Mouse (Mus musculus): ENCODE measurements around the gene Ephb1.

Ephb1 gene

DNA sequence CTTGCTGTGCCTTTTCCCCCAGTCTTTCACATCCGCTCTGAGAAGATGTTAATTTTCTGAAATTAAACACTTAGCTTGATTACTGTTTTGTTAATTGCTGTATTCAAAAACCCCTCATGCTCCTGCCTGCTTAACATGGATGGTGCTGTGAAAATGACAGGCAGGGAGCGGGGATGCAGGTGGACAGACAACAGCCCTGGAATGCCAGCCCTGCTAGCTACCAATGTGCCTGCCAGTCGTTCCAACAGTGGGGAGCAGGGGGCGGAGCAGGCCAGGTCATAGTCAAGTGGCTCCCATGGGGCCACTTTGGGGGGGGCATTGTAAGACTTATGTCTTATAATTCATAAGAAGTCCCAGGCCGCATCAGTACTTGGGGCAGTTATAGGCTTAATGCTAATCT lies 321.3 kb downstream of the Ephb1 start:
- DNase-seq: no peak

DNA sequence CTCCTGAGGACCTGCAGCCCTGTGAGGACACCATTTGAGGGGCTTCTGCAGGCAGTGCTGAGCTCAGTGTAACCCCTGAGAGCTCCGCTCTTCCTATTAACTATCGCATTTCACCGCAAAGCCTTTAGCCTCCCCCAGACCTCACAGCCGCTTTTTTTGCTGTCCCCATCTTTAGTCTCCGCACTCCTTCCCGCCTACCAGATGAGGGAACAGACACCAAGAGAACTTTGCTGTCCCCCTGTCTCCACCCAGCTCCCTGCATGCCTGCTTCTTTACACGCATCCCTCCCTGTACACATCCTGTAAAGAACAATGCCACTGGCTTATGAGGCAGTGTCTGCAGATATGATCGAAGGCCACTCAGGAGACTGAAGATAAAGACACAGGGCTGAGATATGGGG lies 322.1 kb downstream of the Ephb1 start:
- DNase-seq: no peak

DNA sequence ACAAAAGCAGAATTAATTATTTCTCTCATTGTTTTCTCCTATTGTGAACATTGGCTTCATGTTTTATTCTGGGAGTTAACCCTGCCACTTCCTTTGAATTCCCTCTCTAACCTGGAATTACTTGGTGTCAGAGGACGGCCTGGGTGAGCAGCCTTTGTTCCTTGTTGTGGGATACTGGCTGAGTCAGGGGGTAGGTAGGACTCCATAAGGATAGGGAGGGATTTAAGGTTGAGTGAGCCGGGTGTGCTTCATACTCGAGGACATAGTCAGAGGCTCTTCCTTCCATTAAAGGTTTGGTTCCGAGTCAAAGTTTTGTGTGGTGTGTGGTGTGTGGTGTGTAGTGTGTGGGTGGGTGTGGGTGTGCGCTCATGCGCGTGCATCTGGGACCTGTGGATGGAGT lies 324.8 kb downstream of the Ephb1 start:
- no peak for DNase-seq

DNA sequence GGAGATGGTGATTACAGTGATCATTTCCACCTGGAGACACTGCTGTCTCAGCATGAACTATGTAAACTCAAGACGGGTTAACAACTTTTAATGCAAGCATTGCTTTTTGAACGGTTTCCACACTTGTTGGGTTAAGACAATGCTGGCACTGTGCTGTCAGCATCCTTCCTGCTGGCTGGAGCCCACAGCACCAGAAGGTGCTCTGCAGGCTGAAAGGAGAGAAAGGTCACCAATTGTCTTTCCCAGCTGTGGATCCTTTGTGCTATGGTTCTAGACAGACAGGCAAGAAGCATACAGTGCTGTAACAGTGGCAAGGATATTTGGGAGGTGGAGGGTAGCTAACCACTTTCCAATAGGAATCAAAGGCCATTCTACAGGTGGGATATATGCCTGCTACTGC lies 328.4 kb downstream of the Ephb1 start:
- peak; percentile 41 for DNase-seq

DNA sequence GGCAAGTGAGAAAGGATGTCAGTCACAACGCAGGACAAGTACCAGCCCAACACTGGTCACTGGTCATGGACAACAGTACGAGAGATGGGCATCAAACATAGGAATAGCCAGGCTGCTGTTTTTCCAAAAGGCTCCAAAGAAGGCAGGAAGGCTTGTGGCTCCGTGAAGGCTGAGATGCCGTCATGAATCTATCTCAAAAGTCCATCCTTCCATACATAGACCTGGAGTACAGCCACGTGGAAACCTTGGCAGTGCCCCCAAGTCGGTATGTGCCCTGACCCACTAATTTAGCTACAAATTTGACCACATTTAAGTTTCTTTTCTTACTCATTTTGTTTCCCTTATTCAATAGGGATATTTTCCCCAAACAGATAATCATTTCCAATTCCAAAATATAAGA lies 329.4 kb downstream of the Ephb1 start:
- peak; percentile 29 for DNase-seq

DNA sequence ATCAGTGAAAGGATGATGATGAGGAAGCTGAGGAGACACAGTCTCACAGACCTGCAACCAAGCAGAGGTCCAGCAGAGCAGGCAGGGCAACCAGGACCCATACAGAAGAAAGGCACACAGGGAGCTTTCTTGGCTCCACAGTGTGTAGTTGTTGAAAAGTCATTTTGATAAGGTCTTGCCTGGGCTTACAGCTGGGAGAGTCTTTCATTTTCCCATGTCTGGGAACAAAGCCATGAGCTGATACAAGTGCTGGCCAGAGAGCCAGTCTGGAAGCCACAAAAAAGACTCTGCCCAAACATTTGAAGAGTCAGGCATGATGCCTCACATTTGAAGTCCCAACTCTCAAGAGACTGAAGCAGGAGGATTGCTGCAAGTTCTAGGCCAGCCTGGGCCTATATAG lies 339.0 kb downstream of the Ephb1 start:
- DNase-seq: no peak

DNA sequence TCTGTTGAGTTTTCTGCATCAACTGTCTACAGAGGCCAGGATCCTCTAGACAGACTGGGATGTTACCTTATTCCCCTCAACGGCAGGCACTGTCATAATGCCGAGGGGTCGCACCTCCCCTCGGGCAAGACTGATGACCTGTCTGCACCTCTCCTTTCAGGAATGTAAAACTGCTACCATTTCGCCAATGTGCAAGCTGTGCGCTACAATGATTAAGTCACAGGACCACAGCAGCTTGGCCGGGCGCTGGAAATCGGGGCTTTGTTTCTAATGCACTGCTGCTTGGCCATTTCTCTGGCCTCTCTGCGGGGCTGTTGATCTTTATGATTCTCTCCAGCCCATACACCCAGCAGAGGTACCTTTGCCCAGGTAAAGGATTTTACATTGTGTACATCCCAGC lies 346.8 kb downstream of the Ephb1 start:
- no peak for DNase-seq

DNA sequence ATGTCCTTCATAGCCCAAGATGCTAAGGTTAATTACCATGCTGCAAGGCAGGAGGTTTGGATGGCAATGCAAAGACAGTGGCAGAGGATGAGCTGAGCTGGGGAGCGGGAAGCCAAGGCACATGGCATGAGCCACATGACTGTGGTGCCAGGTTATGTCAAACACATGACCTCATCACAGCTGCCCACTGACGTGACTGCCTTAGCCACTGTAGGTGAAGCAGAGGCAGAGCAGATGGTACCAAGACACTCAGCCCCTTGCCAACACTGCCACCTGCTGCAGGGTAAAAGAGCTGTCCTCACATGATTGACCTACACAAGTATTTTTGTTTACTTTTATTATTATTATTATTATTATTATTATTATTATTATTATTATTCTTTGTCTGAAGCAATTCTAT lies 348.0 kb downstream of the Ephb1 start:
- peak; percentile 16 for DNase-seq

DNA sequence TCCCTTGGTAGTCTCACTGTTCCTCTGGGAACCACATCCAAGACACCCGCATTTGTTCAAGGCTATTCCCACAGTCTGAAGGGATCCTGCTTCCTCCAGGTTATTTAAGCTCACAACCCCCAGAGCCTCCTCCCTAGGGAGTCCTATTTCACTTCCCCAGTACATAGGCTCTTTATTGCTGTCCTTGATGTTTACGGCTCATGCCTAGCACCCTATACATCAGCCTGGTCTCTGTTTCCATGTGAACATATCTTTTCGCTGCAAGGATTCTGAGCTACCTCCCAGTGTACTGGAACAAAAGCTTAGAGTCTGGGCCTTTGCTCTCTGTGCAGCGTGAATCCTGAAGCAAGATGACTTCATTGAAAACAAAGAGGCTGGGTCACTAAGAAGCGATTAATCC lies 351.6 kb downstream of the Ephb1 start:
- no peak for DNase-seq

DNA sequence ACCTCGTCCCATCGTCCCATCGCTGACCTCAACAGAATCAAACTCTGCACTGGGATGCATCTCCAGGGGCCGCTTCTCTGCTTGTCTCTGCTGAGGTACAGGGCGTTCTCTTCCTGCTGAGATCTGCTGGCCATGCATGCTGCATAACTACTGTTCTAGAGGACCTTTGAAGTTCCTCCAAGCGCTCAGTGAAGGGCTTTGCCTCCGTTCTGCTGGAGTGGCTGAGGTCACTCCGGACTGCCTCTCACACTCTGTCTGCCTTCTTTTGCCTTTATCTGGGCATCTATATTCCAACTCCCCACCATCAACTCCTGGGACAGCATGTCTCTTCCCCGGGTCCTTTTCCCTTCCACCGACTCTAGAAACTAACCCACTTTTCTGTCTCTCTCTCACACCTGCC lies 352.3 kb downstream of the Ephb1 start:
- DNase-seq: no peak

DNA sequence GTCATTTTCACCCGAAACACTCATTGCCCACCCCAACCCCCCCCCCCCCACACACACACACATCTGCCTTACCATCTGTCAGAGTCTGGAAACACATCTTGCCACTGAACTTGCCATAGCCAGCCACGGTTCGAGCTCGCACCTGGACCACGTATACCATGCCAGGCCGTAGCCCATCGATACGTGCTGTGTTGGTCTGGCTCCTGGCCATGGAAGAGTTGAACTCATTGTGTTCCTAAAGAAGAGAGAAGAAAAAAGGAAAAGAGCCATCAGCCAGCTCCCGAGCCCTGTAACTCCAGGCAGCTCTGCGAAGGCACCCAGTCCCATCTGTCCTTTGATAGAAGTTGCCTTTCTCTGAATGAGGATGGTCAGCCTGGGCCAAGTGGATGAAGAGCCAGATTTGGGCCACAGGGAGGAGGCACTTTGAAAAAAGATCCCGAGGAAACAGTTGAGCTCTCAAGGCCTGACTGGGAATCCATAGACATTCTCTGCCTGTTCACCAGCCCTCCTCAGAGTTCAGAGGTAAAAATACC lies 352.8 kb downstream of the Ephb1 start:
- no peak for DNase-seq

DNA sequence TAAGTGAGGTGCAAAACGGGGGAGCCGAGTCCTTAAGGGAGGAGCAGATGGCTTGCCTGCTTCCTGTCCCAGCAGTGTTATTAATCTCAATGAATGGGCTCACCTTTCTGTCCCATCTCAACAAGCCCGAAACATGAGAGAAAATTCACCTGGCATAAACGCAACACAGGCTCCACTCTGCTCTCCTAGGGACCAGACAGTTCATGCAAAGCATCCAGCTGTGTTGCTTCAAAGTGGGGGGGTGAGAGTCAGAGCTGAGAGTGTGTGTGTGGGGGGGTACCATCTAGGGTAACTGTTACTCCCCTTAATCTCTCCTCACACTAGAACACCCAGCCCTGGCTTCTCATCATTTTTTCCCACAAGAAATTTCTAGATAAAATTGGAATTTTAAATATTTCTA lies 354.8 kb downstream of the Ephb1 start:
- no peak for DNase-seq

DNA sequence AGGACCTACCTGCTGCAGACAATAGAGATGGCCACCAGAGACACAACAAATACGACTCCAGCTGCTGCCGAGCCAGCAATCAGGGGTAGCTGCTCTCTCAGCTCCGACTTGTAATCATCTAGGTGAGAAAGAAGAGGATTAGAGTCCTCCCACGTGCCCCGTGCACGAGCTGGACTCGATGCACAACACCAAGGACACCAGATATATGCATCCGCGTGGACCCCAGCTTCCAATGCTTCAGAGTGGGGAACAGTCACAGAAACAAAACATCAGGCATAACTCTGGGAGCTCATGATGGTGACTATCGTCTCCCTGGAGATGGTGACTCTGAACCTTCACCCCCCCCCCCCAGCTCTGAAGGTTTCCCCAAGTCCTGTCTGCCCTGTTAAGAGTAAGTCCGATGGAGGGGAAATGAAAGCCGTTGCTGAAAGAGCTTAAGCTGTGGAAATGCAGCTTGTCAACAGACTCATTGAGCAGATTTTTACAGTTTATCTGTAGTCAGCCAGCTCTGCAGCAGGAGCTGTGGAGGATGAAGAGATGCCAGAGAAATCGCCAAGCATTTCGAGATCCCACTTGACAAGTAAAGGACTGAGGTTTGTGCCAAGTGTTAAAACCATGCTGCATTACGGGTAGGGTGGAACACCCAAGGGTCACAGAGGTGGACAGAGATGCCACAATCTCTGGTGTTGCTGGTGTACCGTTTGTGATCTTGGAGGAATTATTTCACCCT lies 357.6 kb downstream of the Ephb1 start:
- DNase-seq: no peak

DNA sequence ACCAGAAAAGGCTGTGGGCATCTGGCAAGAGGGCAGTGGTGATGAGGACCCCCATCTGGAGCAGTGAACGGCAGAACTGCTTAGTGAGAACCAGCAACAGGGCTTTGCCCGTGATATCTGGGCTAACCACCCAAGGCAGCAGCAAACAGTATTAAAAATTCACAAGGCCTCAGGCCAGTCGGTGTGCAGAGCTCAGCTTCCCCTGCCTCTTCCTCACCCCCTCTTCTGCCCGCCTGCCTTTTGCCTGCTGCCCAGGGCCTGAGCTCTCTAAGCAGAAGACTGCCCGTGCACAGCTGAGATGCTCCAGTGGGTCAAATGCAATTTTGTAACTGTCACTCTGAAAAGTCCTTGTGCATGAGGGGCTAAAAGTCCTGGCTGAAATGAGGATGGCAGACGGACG lies 358.3 kb downstream of the Ephb1 start:
- DNase-seq: no peak

DNA sequence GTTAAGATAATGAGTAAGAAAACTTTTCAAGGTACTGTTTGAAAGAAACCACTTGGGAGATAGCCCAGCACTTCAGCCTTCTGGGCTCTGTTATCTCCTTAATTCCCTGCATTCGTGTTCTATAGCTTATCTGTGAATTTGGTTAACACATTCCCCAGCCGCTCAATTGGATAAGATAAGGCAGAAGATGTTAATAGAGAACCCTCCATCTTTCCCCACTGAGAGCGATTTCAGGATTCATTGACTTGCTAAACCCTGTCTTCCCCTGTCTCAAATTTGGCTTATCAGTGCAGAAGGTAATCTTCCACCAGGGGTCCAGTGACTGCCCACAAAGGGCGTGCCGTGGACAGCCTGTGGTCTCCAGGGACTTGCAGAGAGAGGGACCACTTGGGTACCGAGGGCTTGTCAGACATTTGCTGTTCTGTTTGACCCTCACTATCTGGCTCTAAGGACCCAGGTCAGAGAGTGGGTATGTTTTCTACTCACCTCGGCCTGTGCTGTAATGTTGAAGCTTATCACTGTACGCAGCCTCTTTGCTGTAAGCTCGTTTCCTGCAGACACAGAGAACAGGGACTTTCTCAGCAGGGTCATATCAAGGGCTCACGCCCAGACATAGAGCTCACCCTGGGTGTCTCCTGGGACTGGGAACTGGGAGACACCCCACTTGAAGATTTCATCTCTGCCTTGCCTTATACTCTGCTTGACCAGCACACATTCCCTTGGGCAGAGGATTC lies 358.9 kb downstream of the Ephb1 start:
- DNase-seq: no peak

DNA sequence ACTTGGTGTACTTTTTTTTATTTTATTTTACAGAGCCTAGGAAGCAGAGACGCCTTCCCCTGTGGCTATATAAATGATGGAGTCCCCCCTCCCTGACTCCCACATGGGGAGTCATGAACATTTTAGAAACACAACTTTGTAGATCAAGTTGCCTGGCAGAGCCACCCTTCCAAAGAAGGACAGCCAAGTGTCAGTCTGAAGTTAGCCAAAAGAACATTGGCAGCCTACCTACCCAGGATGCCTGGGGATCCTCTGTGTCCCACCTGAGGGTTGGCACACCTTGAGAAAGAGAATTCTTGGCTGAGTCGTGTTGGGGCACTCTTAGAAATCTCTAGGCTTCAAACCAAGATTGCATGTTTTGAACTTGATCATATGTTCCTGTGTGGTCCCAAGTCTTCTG lies 360.4 kb downstream of the Ephb1 start:
- no peak for DNase-seq

DNA sequence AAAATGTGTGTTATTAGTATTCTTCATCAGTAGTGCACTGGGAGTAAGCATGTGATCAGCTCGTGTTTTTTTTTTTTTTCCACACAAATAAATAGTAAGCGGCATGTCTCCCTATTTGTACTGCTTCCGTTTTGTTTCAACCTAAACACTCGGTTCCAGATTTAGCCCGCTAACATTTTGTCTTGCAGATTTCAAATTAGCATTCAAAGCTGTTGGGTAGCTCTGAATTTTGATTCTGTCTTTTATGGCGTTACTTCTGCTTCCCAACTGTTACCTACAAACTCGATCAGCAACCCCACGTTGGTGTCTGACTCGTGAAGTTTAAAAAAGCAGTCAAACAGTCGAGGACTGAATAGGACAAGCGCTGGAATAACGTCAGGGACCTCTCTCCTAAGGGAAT lies 363.7 kb downstream of the Ephb1 start:
- DNase-seq: no peak

DNA sequence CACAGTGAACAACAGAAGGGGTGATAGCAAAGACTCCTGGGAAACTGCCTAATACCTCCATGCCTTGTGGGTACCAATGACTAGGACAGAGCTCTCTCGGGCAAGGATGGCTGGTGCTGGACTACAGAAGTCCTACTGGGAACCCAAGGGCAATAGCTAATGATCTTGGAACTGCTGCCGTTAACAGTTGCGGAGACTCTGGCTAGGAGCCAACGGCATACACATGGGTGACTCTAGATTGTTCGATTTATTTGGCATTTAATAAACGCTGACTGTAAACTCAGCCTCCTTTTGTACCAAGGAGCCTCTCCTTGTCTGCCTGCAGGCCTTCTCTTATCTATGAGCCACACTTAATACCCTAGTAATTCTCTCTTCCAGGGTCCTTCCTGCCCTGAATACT lies 364.5 kb downstream of the Ephb1 start:
- DNase-seq: no peak

DNA sequence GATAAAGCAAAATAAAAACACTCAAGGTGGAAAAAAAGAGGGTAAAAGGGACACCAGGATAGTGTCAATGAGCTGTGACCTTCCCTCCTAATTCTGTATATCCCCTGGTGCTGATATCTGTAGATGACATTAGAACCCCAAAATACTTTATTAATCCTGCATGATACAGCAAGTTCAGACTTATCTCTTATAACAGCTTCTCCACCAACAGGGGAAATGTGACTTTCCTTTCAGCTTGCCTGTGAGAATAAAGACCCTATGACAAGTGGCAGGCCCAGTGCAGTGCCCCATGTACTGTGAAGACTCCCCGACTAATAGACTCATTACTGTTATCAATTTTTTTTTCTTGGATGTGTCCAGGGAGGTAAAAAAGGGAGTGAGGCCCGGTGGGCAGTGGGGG lies 367.6 kb downstream of the Ephb1 start:
- DNase-seq: no peak

DNA sequence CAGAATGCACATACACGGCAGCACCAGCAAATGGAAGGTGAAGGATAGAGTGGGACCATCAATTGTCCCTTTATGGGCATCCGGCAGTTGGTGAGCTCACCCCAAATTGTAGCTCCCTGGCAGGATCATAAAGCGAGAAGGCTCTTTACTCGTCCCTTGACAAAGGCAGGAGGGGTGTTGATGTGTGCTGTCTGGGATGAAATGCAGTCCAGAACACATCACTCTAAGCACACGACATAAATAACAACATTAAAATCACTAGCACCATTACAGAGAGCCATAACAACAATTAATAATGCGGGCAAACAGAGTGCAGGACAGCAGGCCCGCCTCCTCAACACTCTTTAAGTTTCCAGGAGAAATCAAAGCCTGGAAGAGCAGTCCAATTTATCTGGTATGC lies 372.1 kb downstream of the Ephb1 start:
- DNase-seq: no peak

DNA sequence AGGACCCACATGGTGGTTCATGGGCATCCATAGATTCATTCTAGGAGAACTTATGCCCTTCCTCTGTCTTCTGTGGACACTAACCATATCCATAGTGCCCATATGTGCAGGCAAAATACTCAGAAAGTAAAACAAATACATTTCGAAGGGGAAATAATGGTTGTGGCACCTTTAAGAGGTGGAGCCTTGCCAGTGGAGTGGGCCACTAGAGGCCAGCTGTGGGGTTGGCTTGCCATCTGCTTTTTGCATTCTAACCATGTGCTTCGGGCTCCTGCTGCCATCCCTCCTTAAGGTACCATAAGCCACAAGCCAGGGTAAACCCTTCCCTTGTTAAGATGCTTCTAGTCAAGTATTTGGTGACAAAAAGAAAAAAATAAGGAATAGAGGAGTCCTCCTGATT lies 373.3 kb downstream of the Ephb1 start:
- DNase-seq: no peak

DNA sequence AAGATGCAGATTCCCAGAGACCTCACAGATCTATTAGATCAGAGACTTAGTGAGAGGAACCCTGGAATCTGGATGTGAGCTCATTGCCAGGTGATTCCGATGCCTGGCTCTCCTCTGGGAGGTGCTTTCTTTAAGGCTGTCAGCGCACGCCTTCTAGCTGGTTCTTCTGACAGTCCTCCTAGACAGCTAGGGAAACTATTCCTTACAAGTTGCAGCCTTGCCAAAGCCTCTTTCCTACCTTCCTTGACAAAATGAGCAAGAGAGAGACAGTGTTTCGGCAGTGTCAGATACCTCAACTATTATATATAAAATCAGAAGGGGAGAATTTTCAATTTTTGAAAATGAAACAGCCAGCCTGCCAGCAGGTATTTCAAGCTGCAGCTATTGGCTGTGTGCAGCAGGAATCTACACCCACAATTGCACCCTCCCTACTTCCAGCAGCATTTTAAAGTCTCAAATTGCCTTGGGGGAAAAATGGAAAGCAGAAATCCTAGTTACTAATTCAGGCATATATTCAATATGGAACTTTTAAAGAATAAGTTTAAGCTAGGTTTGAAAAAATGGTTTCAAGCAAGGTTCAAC lies 377.5 kb downstream of the Ephb1 start:
- DNase-seq: no peak

DNA sequence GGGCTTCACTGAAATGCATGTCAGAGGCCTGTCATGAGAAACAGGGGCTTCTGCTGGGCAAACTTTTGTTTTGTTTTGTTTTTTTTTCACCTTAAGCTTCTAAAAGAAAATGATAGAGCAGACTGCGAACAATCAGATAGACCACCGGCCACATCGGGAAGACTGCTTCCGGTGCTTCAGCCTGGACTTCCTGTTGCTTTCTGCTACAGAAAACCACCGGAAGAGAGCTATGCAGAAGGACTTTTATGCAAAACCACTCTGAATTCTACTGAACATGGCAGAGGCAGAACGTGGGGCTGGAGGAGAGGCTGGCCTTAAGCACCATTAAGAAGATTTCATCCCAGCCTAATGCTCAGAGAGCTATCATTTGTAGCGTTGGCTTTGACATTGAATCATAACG lies 382.2 kb downstream of the Ephb1 start:
- DNase-seq: no peak

DNA sequence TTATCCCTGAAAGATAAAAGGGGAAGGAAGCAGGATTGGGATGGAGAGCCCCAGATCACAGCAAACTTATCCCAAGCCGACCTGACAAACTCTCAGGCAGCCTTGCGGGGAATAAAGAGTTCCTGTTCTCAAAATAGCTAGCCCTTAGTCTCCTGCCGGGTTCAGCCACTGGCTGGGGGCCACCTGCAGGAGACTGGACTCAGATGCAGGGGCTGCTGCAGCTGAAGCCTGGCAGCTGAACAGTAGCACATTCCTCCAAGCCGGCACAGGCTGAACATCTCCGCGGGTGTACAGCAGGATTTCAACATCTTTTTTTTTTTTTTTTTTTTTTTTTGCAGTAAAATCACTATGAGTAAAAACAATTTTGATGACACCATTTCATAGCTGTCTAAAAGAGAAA lies 382.7 kb downstream of the Ephb1 start:
- no peak for DNase-seq
